Mouse (Mus musculus) cortical plate, adult 2 months (tissue): ENCODE results near the gene Rarg.

Experiments
- CTCF ChIP-seq: fragments of 200-500 bp; IDR thresholded peaks from 2 replicates; pipeline ENCODE4 v1.5.1; 2011; ENCODE audit warnings: mild to moderate bottlenecking, control low read depth, low read length; ENCODE audit not compliant: insufficient read depth; ENCODE audit errors: extremely low read depth
- POLR2A ChIP-seq: fragments of 200-500 bp; IDR thresholded peaks from 2 replicates; pipeline ENCODE4 v1.6.1; 2011; ENCODE audit warnings: mild to moderate bottlenecking, low read length, control low read depth; ENCODE audit not compliant: insufficient read depth; ENCODE audit errors: extremely low read depth

GRCm38 (mm10) chr15:102230408-102231321 is 26.7 kb downstream of the Rarg start:
- TF ChIP-seq POLR2A (no peak), CTCF (no peak)
